Mouse (Mus musculus) activated CD4-positive, CD25-positive, alpha-beta regulatory T cell, adult 4 months (primary cell): Measurements from ENCODE around the gene Otulin. TPM values are rescaled to one million over a fixed set of nuclear protein-coding genes. Genes with fewer than 3 reads are reported as not detected.
A peak's percentile ranks its signal among the peaks of the same experiment; 100 is the strongest.

Experiments used
- ATAC-seq: one replicate; pipeline ENCODE4 v1.8.0; 2017
- polyA plus RNA-seq, 2 experiments: library from polyadenylated mRNA; unstranded; fragments of 100-300 nt; shearing (Covaris generic); gene quantifications; one replicate each; pipeline ENCODE4 v1.2.1; 2017

Gene Otulin
- polyA plus RNA-seq, 2 experiments from 2014 or later = 12.7 to 15.2 TPM

GRCm38 (mm10) chr15:27656626-27657025, 26.1 kb upstream of the Otulin start:
- no peak for ATAC-seq

DNA sequence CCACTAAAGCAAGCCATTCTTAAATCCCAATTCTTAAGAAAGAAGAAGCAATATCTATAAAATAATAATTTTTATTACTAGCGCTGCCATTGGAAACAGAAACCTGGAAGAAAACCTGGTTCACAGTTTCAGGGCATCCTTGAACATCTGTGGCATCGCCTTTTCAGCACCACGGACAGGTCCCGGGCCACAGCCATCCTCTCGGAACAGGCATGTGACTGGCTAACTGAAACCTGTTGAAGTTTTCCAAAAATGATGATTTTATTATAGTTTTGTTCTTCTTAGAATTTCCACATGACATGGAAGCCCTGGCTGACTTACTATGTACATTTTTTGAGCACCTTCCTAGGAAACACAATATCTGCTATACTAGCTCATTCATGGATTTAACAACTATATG, 24.5 kb upstream of the Otulin start:
- ATAC-seq = no peak

DNA sequence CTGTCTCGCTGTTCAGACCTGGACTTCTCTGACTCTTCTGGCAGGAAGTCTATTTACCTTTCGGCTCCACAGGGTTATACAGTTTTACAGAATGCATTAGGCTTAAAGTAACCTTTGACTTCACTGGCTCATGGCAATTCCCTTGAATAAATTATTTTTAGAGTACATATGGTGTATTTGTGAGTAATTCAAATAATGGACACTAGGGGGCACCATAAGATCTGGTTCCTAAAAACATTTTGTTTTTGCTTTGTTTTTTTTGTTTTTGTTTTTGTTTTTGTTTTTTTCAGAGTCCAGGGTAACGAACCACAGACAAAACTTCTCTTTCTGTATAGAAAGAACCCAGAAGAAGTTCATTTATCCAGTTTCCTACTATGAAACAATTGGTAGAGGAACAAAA, 17.2 kb upstream of the Otulin start:
- ATAC-seq = peak; percentile 44

GRCm38 (mm10) chr15:27646665-27647064, 16.2 kb upstream of the Otulin start:
- no peak for ATAC-seq

- no peak for ATAC-seq
Measured at GRCm38 (mm10) chr15:27645250-27645649, 14.8 kb upstream of the Otulin start.

DNA sequence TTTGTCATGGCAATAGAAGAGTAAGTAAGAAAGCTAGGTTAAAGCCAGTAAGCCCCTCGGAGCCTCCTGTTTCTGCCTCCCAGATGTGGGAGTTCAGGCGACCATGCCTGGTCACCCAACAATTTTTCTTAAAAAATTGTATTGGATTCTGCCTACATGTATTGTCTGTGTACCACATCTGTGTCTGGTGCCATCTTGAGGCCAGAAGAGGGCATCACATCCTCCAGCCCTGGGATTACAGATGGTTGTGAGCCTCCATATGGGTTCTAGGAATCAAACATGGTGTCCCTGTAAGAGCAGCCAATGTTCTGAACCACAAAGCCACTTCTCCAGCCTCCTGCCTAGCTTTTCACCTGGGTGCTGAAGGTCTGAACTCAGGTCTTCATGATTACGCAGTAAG, 12.4 kb upstream of the Otulin start:
- no peak for ATAC-seq

- ATAC-seq = peak; percentile 99
Measured at GRCm38 (mm10) chr15:27641171-27641570, 10.7 kb upstream of the Otulin start.

DNA sequence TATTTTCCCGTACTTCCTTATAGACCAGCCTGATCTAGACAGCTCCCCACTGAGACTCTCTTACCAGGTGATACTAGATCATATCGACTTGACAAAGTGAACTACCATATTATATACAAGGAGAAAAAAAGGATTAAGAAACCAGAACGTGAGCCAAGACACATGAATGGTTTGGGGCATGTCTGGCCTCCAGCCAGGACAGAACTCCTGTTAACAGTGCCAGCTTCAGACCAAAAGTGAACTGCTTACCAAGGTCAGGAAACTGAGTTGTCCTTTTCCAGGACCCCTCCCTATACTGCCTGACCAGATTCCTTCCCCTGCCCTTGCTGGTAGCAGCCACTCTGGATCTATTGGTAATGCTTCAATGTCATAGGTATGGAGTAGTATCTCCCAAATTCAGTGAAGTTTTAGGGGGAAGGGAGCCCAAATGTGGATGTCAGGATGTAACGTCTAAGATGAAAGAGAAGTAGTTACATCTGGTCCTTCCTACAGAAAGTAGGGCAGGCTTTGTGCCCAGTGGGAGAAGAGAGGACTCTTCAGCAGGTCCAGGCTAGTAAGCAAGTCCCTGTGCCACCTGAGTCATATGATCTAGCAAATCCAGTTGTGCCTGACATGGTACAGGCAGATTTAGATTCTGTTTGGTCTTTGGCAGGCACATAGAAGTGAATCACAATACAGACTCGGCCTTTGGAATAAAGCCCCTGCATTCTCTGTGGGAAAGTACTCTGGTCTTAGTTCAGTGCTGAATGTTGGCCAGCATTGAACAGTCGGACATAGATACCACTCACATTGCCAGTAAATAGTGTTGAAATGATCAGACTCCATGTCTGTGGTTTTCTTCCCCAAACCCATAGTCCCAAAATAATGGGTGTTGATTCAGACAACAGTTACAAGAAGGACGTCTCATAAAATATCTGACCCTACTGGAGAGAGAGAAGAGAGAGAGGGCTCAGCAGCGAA, 3.7 kb upstream of the Otulin start:
- ATAC-seq = no peak

DNA sequence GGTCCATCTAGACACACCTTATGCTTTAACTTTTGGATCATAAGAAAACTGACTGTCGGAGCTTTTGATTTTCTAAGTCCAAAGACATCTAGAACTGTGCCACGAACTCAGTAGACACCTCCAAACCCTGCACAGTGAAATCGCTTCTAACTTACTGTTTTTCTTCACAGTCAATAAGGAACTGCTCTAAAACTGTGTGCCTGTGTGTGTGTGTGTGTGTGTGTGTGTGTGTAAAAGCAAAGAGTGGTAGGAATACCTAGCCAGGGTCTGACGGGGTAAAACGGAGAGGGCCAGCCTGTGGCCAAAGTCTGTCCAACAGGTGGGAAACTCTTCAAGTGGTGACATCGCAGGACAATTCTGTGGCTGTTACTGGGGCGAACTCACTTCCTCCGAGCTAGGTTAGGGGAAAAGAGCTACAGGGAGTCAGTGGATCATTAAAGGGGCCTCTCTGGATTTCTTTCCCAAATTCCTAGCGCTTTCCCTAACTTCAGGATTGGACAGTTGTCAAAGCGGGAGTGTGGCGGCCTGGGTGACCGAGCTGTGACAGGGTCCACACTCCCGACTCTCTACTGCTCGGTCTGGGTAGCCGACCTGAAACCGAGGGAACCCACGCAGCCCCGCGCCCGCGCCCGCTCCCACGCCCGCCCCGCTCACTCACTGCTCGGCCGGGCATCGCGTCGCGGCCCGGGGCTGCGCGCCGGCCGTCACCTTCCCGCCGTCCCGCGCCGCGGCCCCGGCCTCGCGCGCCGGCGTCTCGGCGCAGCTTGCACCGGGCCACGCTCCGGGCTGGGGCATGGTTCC, 493 bp downstream of the Otulin start:
- no peak for ATAC-seq

DNA sequence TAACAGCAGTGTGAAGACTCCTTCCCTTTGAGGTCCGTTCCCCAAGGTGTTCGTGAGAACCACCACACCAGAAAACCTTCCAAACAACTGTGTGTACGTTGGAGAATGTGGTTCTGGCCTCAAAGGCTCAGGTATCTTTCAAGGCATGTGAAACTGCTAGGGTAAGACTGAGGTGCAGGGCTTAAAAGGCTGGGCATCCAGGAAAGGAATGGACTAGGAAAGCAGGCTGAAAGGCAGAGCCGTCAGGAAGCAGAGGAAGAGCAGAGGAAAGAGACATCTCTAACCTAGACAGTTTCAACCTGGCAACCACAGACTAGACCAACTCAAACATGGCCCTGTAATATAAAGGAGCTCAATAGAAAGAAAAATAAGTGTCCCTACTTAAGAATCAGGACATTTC, 1.4 kb downstream of the Otulin start:
- no peak for ATAC-seq

DNA sequence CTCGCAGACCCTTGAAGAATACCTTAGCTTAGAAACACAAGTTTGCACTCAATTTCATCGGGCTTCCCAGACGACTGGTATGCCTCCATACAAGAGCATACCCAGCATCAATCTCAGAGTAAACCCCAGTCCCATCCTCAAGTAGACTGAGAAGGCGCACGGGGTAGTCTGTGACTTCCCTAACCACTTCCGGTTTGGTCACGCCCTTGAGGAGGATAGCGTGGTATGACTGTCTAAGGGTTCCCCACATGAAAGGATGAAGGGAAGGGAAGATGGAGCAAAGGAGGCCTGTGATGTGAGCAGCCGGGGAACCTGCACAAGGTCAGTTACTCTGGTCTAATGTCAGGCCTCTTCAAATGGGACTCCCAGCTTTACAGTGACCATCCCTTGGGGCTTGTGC, 2.7 kb downstream of the Otulin start:
- ATAC-seq = peak; percentile 69

- ATAC-seq = no peak
Measured at GRCm38 (mm10) chr15:27626314-27626713, 4.2 kb downstream of the Otulin start.

- no peak for ATAC-seq
Measured at GRCm38 (mm10) chr15:27625890-27626255, 4.6 kb downstream of the Otulin start.

DNA sequence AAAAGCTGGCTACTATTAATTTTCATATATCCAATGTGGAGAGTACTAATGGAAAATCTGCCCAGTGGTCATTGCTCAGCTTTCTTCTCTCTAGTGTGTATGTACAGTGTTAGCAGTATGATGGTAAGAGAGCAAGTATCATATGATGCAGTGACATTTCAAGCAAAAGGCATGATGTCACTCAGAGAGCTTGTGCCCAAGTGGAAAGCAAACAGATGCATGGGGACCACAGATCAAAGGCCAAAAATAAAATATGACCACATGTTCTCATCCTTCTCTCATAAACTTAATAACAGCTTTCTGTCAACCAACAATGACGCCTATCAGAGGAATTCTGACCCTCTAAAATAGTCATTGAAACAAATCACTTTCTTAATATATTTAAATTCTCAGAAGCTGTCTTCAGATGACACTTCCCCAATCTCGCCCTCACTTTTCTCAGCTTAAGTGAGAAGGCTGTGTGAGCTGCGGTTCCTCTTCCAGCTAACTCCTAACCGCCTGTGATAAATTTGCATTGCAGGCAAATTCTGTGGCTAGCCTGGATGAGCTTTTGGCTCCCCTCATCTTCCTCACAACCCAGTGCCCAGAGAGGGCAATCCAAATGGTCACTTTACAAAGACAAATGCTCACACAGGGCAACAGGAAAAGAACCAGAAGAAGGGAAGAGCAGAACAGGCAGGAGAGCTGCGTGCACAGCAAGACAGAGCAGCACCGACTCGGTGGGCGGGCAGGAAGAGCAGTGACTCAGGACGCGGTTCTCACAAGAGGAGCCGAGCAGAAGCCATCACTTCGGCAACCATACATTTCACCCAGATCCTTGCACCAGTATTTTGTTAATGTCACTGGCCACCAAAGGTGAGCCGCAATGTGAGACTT, 5.2 kb downstream of the Otulin start:
- ATAC-seq = no peak

GRCm38 (mm10) chr15:27623286-27623685, 7.2 kb downstream of the Otulin start:
- no peak for ATAC-seq

DNA sequence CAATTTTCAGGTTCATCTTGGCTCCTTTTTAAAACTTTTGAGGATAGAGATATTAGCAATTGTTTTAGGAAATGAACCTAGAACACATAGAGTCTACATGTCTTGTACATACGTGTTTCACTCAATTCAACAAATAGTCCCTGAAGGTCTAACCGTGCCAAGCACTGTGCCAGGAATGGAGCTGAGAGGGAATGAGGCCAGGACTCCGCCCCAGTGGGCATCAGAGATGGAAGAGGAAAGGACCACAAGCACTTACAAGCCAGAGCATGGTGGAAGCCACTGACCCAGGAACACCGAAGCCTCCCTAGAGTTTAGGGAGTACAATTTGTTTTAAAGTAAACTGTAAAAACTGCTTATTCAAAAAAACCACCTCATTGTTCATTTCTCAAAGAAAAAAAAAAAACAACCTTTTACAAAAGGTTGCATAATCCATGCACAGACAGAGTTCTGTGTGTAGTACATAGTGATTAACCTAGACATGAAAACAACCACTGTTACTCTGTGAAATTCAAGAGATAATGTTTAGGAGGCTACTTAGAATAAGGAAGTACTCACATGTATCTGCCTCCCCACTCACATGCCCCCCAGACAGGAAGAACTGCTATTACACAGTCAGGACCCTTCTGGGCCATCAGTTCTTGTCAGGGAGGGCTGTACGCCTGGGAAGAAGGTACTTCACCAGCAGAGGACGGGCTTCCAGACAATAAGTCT, 9.9 kb downstream of the Otulin start:
- no peak for ATAC-seq

GRCm38 (mm10) chr15:27619683-27620082, 10.8 kb downstream of the Otulin start:
- no peak for ATAC-seq

DNA sequence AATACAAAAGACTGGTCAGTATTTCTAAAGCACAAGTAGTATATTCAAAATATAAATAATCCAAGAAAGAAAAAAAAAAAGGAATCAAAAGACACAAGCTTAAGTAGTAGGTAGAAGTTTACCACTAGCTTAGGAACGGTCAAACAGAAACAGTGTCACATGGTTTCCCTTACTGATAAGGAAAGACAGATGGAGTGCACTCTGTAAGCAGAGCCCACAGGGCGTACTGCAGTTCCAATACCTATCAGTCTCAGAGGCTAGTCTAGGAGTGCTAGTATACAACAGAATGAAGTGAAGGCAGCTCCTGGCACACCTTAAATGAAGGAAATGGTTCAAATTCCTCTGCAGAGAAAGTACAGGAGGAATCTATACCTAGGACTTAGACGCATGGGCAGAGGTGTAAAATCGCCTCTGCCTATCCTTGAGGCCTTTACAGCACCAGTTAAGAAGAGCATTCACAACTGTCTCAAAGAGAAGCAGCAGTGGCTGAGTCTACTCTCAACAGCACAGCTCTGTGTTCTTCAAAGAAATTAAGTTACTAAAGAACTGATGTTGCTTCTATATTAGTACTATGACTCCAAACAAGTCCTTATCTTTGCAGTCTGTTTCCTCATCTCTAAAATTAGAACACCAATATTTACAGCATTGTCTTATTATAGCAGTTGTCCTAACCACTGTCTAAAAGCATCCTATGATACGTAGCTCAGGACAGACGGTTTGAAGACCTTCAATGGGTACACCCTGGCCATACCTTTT, 11.5 kb downstream of the Otulin start:
- no peak for ATAC-seq

DNA sequence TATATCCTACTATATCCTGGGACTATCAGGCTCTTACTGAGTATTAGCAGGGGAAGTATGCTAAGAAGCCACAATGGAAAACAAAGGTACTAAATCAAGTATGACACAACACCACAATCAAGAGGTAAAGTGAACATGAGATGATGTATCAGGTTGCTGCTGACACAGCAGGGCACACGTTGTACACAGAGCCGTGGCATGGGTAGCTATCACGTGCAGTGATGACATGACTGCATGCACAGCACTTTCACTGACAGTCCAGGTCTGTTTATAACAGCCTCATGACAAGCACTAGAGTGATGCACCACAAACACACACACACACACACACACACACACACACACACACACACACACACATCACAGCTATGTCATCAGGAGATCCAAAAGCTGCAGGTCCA, 13.3 kb downstream of the Otulin start:
- no peak for ATAC-seq

GRCm38 (mm10) chr15:27616159-27616558, 14.3 kb downstream of the Otulin start:
- ATAC-seq = no peak

DNA sequence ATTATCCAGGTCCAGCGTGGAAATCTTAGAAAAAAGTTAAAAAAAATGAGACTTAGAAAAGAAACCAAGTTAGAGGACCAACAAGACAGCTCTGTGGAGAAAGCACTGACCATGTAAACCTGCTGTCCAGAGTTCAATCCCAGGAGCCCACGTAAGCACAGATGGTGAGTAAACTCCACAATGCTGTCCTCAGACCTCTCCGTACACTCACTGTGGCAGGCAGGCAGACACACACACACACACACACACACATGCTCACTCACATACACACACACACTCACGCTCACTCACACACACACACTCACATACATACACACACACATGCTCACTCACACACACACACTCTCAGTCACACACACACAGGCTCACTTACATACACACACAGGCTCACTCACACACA, 17.2 kb downstream of the Otulin start:
- ATAC-seq = no peak
